Comparison of ENCODE assay signal across 8 mouse cellular contexts in genomic region chrX:118320123-118320522, GRCm38 (mm10).
DNase-seq lines count a peak whose midpoint lies in the region.

No protein-coding gene starts in this region.

- intact Hi-C loops in left cerebral cortex, postnatal 10 days (cut with DNase I) = no loop called here

- peak; percentile 3 to 4 for DNase-seq in adrenal gland, postnatal 36 days
- DNase-seq in adrenal gland, adult 8-10 months = no peak
- peak; percentile 3 to 8 for DNase-seq in left cerebral cortex, adult 18-20 months (ENCODE audit: low spot score in 2 of 2)
- DNase-seq in left cerebral cortex, postnatal 10 days (ENCODE audit: extremely low spot score in 1 of 2, low spot score in 2 of 2) = no peak
- DNase-seq in A20 (ENCODE audit: low read depth, low spot score) = peak; percentile 56
- peak; percentile 0 for DNase-seq in embryo, embryonic 11.5 days (ENCODE audit: low read depth, low spot score)
- DNase-seq in B cell, adult 2 months = no peak
- no peak for DNase-seq in thymus, postnatal 25 days

Comparison
In these comparisons a context has a peak if more than half of its experiments do, and no peak if none do; other contexts are left out.
1. DNase-seq: peak in adrenal gland, postnatal 36 days (2 of 2), left cerebral cortex, adult 18-20 months (2 of 2), A20 (single experiment) and embryo, embryonic 11.5 days (single experiment); none in adrenal gland, adult 8-10 months (single experiment), left cerebral cortex, postnatal 10 days (0 of 2), B cell, adult 2 months (0 of 2) and thymus, postnatal 25 days (single experiment).